25 mouse cellular contexts compared by ENCODE assay signal in genomic region chr3:75670425-75670824, GRCm38 (mm10).
DNase-seq lines count a peak whose midpoint lies in the region; ATAC-seq and TF ChIP-seq lines count a peak whose summit lies in the region.
"Had no signal": no experiment of that assay in that cellular context is flagged by ENCODE, and none has a peak within 500 bp of the region (broad histone marks: within the 10 kb centered on the region; RNA-seq: fewer than 3 reads in every experiment).

No protein-coding gene starts in this region.

- ATAC-seq in frontal cortex, adult (ENCODE audit: low TSS enrichment) = peak; percentile 85
- peak; percentile 16; the same call in 1 of the 2 replicates for ATAC-seq in midbrain, embryonic 11.5 days (ENCODE audit: low FRiP score)
- ATAC-seq in midbrain, embryonic 13.5 days = no peak
- ATAC-seq in hindbrain, postnatal 0 days = peak; percentile 29; the same call in 1 of the 2 replicates
- ATAC-seq: CD4-positive, CD25-positive, alpha-beta regulatory T cell, adult 4 months; forebrain, embryonic 16.5 days; inflammation-experienced regulatory T-cells, adult 6 months; intestine, postnatal 0 days had no signal

- no peak overlapping the region for H3K9ac ChIP-seq in midbrain, embryonic 11.5 days (ENCODE audit: low read length)
- H3K9ac ChIP-seq in midbrain, embryonic 13.5 days (replicated peaks) = no peak overlapping the region
- no peak overlapping the region for H3K9ac ChIP-seq in hindbrain, postnatal 0 days (replicated peaks; ENCODE audit: low read length)
- H3K9ac ChIP-seq: embryonic facial prominence, embryonic 12.5 days; forebrain, embryonic 12.5 days; heart, embryonic 13.5 days had no signal

- no peaks in the 10 kb centered on the region for H3K27me3 ChIP-seq in midbrain, embryonic 11.5 days (ENCODE audit: control insufficient read depth, insufficient read depth, low read length)
- no peaks in the 10 kb centered on the region for H3K27me3 ChIP-seq in midbrain, embryonic 13.5 days
- H3K27me3 ChIP-seq in hindbrain, postnatal 0 days (ENCODE audit: insufficient read depth, low read length) = no peaks in the 10 kb centered on the region
- H3K27me3 ChIP-seq: embryonic facial prominence, embryonic 12.5 days; forebrain, embryonic 12.5 days; heart, embryonic 13.5 days had no signal

- no peaks in the 10 kb centered on the region for H3K9me3 ChIP-seq in midbrain, embryonic 11.5 days (ENCODE audit: control insufficient read depth, low read length)
- H3K9me3 ChIP-seq in midbrain, embryonic 13.5 days = no peaks in the 10 kb centered on the region
- H3K9me3 ChIP-seq in hindbrain, postnatal 0 days (ENCODE audit: low read length) = no peaks in the 10 kb centered on the region
- H3K9me3 ChIP-seq: embryonic facial prominence, embryonic 12.5 days; forebrain, embryonic 12.5 days; G1E; heart, embryonic 13.5 days had no signal

- no peak for TF ChIP-seq CTCF in hindbrain, postnatal 0 days (IDR thresholded peaks at IDR 0.05; ENCODE audit: low read depth)

- no peak overlapping the region for H3K4me3 ChIP-seq in midbrain, embryonic 11.5 days (ENCODE audit: low read depth, low read length)
- no peak overlapping the region for H3K4me3 ChIP-seq in midbrain, embryonic 13.5 days (replicated peaks)
- no peak overlapping the region for H3K4me3 ChIP-seq in hindbrain, postnatal 0 days (ENCODE audit: low read length)
- H3K4me3 ChIP-seq: embryonic facial prominence, embryonic 12.5 days; forebrain, embryonic 12.5 days; gastrocnemius, adult 2 months; heart, embryonic 13.5 days had no signal

- intact Hi-C loops in gastrocnemius, postnatal 14 days (cut with DNase I; ENCODE audit: low total_unique reads) = no loop called here

- H3K36me3 ChIP-seq in midbrain, embryonic 11.5 days (ENCODE audit: control insufficient read depth, insufficient read depth, low read length) = no peaks in the 10 kb centered on the region
- H3K36me3 ChIP-seq in midbrain, embryonic 13.5 days = no peaks in the 10 kb centered on the region
- no peaks in the 10 kb centered on the region for H3K36me3 ChIP-seq in hindbrain, postnatal 0 days (ENCODE audit: insufficient read depth, low read length)
- H3K36me3 ChIP-seq: embryonic facial prominence, embryonic 12.5 days; forebrain, embryonic 12.5 days; G1E; heart, embryonic 13.5 days had no signal

- no peak for DNase-seq in frontal cortex, postnatal 25 days (ENCODE audit: low spot score in 2 of 2)
- DNase-seq in midbrain, embryonic 11.5 days (ENCODE audit: low spot score, missing footprints) = no peak
- peak; percentile 1 for DNase-seq in retina, postnatal 1 day
- DNase-seq in retina, embryonic 14.5 days (ENCODE audit: low spot score) = no peak
- DNase-seq in hindbrain, postnatal 0 days (ENCODE audit: low spot score) = no peak
- DNase-seq in gastrocnemius, postnatal 14 days = no peak
- DNase-seq: adrenal gland, postnatal 10 days; B cell, adult 2 months; cerebellum, adult 2 months; cerebellum, postnatal 10 days; embryo, embryonic 11 days; gastrocnemius, adult 2 months; gastrocnemius, postnatal 36 days; heart, adult 11 months; heart, postnatal 36 days had no signal

- no peaks in the 10 kb centered on the region for H3K4me1 ChIP-seq in midbrain, embryonic 11.5 days (ENCODE audit: control insufficient read depth, insufficient read depth, low read length)
- H3K4me1 ChIP-seq in midbrain, embryonic 13.5 days (replicated peaks) = no peaks in the 10 kb centered on the region
- no peaks in the 10 kb centered on the region for H3K4me1 ChIP-seq in hindbrain, postnatal 0 days (ENCODE audit: insufficient read depth, low read length)
- H3K4me1 ChIP-seq: embryonic facial prominence, embryonic 12.5 days; forebrain, embryonic 12.5 days; heart, embryonic 13.5 days had no signal

- no peak overlapping the region for H3K4me2 ChIP-seq in midbrain, embryonic 11.5 days
- no peak overlapping the region for H3K4me2 ChIP-seq in midbrain, embryonic 13.5 days (replicated peaks)
- H3K4me2 ChIP-seq in hindbrain, postnatal 0 days (ENCODE audit: low read depth, low read length) = no peak overlapping the region
- H3K4me2 ChIP-seq: embryonic facial prominence, embryonic 12.5 days; forebrain, embryonic 12.5 days; heart, embryonic 13.5 days had no signal

- 65% methylated on average over 1 of the region's 1 CpGs for whole genome bisulfite sequencing in midbrain, embryonic 11.5 days
- WGBS in midbrain, embryonic 13.5 days = 49% methylated on average over 1 of the region's 1 CpGs
- 40% methylated on average over 1 of the region's 1 CpGs for whole genome bisulfite sequencing in hindbrain, postnatal 0 days

- no peak overlapping the region for H3K27ac ChIP-seq in midbrain, embryonic 11.5 days (ENCODE audit: low read depth, low read length)
- no peak overlapping the region for H3K27ac ChIP-seq in midbrain, embryonic 13.5 days
- H3K27ac ChIP-seq in hindbrain, postnatal 0 days = no peak overlapping the region
- H3K27ac ChIP-seq: embryonic facial prominence, embryonic 12.5 days; forebrain, embryonic 12.5 days; gastrocnemius, adult 2 months; heart, embryonic 13.5 days had no signal
